Mouse (Mus musculus) neural tube, embryonic 15.5 days (tissue): Measurements from ENCODE around the gene Myh6. TPM values are rescaled to one million over a fixed set of nuclear protein-coding genes. Genes with fewer than 3 reads are reported as not detected.
"Not testable (repeated sequence)": the region's sequence is repeated elsewhere in the genome, so short reads cannot be mapped to it uniquely, and the experiment has no call there.

Experiments used
- ATAC-seq: fragments of 200-750 bp; cut with Nextera tagmentation; 2 replicates; pipeline ENCODE4 v1.8.0; 2017; ENCODE audit warnings: mild to moderate bottlenecking, moderate TSS enrichment, moderate library complexity; ENCODE audit not compliant: low FRiP score
- H3K27ac ChIP-seq: fragments of 300-500 bp; sonication (generic); replicated peaks from 2 replicates; pipeline ENCODE4 v1.5.1; 2015; ENCODE audit warnings: mild to moderate bottlenecking, inconsistent platforms
- H3K27me3 ChIP-seq: fragments of 300-500 bp; sonication (generic); replicated peaks from 2 replicates; pipeline ENCODE4 v1.6.1; 2015; ENCODE audit warnings: inconsistent platforms
- H3K36me3 ChIP-seq: fragments of 300-500 bp; sonication (generic); 2 replicates; pipeline ENCODE4 v1.6.1; 2015; ENCODE audit warnings: inconsistent platforms
- H3K4me1 ChIP-seq: fragments of 300-500 bp; sonication (generic); 2 replicates; pipeline ENCODE4 v1.6.1; 2015; ENCODE audit warnings: inconsistent platforms
- H3K4me2 ChIP-seq: fragments of 300-500 bp; sonication (generic); 2 replicates; pipeline ENCODE4 v1.6.1; 2015; ENCODE audit warnings: inconsistent platforms, mild to moderate bottlenecking, moderate library complexity
- H3K4me3 ChIP-seq: fragments of 300-500 bp; sonication (generic); replicated peaks from 2 replicates; pipeline ENCODE4 v1.5.1; 2015; ENCODE audit warnings: mild to moderate bottlenecking, inconsistent platforms
- H3K9ac ChIP-seq: fragments of 300-500 bp; sonication (generic); replicated peaks from 2 replicates; pipeline ENCODE4 v1.6.1; 2015; ENCODE audit warnings: mild to moderate bottlenecking, inconsistent platforms
- H3K9me3 ChIP-seq: fragments of 300-500 bp; sonication (generic); replicated peaks from 2 replicates; pipeline ENCODE4 v1.6.1; 2016; ENCODE audit warnings: inconsistent platforms
- WGBS: fragments of 180-500 bp; shearing (Covaris S2); methylation state at CpG from one replicate; pipeline ENCODE4 v1.1.7; 2015; ENCODE audit warnings: mixed read lengths; 5-methylcytosine and 5-hydroxymethylcytosine counted together
- polyA plus RNA-seq: library from polyadenylated mRNA; unstranded; fragments of >200 nt; fragmentation: Nextera tagmentation; extraction: Ambion mirVana; gene quantifications from 2 replicates; pipeline ENCODE4 v1.2.1, GENCODE M21; 2015

Gene Myh6
- polyA plus RNA-seq, 1 experiment from 2014 or later, result 1.8 TPM

DNA sequence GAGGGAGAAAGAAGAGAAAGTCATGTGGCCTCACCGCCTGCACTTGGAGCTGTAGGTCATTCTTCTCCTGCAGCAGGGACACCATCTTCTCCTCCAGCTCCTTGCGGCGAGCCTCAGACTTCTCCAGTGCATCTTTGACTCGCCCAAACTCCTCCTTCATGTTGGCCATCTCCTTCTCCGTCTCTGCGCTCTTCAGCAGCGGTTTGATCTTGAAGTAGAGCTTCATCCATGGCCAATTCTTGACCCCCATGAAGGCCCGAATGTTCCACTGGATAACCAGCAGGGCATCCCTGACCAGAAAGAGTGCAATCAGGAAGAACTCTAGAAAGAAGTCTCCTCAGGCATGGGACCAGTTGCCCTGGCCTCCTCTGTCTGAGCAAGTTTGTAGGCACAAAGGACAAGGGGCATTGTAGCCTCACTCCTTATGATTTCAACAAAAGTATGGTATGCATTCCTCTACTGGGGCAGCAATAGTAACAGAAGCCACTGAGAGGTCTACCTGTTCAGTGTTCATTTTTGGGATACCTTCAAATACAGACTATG, 13.0 kb downstream of the Myh6 start:
- WGBS, result 88% methylated on average over 8 of the region's 8 CpGs
- H3K27me3 ChIP-seq, result no peaks in the 10 kb centered on the region
- no peak overlapping the region for H3K4me2 ChIP-seq
- no peak overlapping the region for H3K9ac ChIP-seq
- H3K9me3 ChIP-seq, result no peaks in the 10 kb centered on the region
- H3K36me3 ChIP-seq, result no peaks in the 10 kb centered on the region
- no peak for ATAC-seq
- H3K4me1 ChIP-seq, result no peaks in the 10 kb centered on the region
- no peak overlapping the region for H3K4me3 ChIP-seq
- no peak overlapping the region for H3K27ac ChIP-seq

DNA sequence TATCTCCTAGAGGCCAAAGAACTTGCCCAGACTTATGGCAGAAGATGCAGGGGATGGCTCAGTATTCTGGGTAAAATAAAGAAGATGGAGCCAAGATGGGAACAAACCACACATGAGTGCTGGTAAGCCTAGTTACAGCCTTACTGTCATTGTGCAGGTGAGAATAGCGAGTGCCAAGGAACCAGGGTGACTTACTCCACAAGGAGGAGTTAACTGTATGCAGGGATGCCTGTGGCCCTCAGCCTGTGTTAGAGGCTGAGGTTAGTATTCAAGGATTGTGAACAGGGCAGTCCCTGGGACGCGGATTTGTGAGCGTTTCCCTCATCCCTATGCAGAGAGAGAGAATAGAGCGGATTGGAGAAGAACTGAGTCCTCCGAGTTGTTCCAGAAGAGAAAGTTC, 15.1 kb downstream of the Myh6 start:
- Histone ChIP-seq H3K9ac (no peak overlapping the region), H3K4me1 (no peaks in the 10 kb centered on the region), H3K27ac (no peak overlapping the region), H3K9me3 (no peaks in the 10 kb centered on the region), H3K27me3 (no peaks in the 10 kb centered on the region), H3K4me2 (no peak overlapping the region), H3K4me3 (no peak overlapping the region), H3K36me3 (no peaks in the 10 kb centered on the region)
- 94% methylated on average over 6 of the region's 6 CpGs for WGBS
- ATAC-seq, result no peak

DNA sequence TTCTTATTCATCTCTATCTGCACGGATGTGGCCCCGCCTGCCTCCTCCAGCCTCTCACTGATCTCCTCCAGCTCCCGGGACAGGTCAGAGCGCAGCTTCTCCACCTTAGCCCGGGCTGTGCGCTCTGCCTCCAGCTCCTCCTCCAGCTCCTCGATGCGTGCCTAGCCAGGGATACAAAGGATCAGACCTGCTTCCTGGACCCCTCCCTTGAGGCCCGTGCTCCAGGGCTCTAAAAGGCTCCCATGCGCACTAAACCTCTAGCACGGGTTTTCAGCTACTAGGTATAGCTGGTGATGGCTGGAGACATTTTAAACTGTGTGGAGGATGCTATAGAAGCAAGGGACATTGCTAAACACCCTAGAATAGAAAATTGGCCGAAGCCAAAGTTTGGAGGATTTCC, 16.2 kb downstream of the Myh6 start:
- no peaks in the 10 kb centered on the region for H3K36me3 ChIP-seq
- no peak overlapping the region for H3K9ac ChIP-seq
- no peaks in the 10 kb centered on the region for H3K4me1 ChIP-seq
- no peak for ATAC-seq
- WGBS, result 64% methylated on average over 12 of the region's 12 CpGs
- H3K4me2 ChIP-seq, result no peak overlapping the region
- H3K27ac ChIP-seq, result no peak overlapping the region
- no peaks in the 10 kb centered on the region for H3K27me3 ChIP-seq
- no peak overlapping the region for H3K4me3 ChIP-seq
- H3K9me3 ChIP-seq, result no peaks in the 10 kb centered on the region

DNA sequence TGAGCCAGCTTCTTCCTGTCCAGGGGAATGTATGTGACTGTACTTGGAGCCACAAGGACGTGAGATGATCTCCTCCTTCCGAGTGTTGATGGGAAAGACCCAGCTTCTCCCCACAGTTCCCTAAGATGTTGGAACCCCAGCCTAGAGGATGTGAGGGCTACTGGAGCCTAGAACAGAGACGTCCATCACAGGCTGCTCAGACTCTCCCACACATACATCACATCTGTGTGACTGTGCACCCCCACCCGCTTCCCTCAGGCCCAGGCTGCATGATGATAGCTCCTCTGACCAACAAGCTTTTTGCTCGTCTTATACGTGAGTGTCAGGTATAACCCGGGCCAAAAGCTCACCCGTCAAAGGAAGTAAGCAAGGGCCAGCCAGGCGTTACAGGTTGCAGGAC, 17.9 kb downstream of the Myh6 start:
- Histone ChIP-seq H3K9me3 (no peaks in the 10 kb centered on the region), H3K4me3 (no peak overlapping the region), H3K27ac (no peak overlapping the region), H3K27me3 (no peaks in the 10 kb centered on the region), H3K4me1 (no peaks in the 10 kb centered on the region), H3K36me3 (no peaks in the 10 kb centered on the region), H3K4me2 (no peak overlapping the region), H3K9ac (no peak overlapping the region)
- no peak for ATAC-seq
- WGBS, result 91% methylated on average over 9 of the region's 9 CpGs

DNA sequence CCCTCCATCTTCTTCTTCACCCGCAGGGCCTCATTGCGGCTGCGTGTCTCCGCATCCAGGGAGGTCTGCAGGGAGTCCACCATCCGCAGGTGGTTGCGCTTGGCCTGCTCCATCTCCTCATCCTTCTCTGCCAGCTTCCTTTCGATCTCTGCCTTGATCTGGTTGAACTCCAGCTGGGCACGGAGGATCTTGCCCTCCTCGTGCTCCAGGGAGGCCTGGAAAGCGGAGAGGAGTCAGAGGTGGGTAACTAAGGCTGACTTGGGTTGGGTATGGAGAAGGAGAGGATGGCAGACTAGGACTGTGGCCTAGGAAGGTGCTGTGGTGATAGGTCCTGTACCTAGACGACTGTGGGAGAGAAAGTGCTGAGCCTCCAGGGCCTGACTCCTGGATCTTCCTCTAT, 19.7 kb downstream of the Myh6 start:
- not testable (repeated sequence) for H3K4me3 ChIP-seq, ATAC-seq, H3K4me2 ChIP-seq, H3K9ac ChIP-seq, H3K9me3 ChIP-seq, H3K36me3 ChIP-seq, H3K27ac ChIP-seq, H3K4me1 ChIP-seq, H3K27me3 ChIP-seq
- 91% methylated on average over 11 of the region's 11 CpGs for WGBS

DNA sequence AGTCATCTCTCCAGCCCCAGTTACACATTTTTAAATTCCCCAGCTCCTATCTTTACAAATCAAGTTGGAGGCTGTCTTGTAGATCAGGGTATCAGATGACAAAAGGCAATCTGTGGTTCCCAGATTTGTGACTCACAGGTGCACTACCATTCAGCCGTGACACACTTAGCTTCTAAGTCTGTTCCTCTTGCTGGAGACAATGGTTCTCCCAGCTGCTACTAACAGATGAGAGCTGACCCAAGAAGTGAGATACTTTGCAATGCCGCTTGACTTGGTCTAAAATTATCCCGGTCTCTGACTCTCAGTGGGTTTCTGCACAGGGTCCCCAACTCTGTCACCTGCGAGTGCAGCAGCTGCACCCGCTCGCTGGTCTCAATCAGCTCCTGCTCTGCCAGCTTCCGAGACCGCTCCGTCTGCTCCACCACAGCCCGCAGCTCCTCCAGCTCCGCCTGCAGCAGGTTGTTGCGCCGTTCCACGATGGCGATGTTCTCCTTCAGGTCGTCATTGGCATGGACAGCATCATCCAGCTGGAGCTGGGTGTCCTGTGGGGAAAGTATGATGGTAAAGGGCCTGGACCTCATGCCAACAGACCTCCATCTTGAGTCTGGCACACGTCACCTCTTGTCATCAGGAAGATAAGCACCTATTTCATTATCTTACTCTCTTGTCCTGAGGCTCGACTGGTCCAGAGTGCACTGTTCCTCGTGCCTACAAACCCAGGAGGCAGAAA, 20.6 kb downstream of the Myh6 start:
- Histone ChIP-seq H3K4me3 (no peak overlapping the region), H3K9me3 (no peaks in the 10 kb centered on the region), H3K9ac (no peak overlapping the region), H3K27ac (no peak overlapping the region), H3K4me2 (no peak overlapping the region), H3K27me3 (no peaks in the 10 kb centered on the region), H3K4me1 (no peaks in the 10 kb centered on the region), H3K36me3 (no peaks in the 10 kb centered on the region)
- 83% methylated on average over 19 of the region's 19 CpGs for WGBS
- no peak for ATAC-seq

DNA sequence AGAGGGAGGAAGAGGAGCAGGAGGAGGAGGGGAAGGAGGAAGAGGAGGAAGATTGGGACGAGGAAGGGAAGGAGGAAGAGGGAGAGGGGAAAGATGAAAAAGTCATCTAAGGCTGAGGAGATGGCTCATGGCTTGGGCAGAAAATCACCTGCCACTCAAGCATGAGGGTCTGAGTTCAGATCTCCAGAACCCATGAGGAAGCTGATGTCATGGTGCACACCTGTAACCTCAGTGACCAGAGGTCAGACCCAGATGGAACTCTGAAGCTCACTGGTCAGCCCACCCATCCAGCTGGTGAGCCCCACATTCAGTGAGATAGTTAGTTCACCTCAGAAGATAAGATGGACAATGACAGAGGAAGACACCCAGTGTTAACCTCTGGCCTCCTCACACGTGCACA, 21.8 kb downstream of the Myh6 start:
- Histone ChIP-seq H3K36me3 (no peaks in the 10 kb centered on the region), H3K27ac (no peak overlapping the region), H3K9ac (no peak overlapping the region), H3K4me2 (no peak overlapping the region), H3K4me1 (no peaks in the 10 kb centered on the region), H3K4me3 (no peak overlapping the region), H3K9me3 (no peaks in the 10 kb centered on the region), H3K27me3 (no peaks in the 10 kb centered on the region)
- WGBS, result 80% methylated on average over 2 of the region's 2 CpGs
- no peak for ATAC-seq

DNA sequence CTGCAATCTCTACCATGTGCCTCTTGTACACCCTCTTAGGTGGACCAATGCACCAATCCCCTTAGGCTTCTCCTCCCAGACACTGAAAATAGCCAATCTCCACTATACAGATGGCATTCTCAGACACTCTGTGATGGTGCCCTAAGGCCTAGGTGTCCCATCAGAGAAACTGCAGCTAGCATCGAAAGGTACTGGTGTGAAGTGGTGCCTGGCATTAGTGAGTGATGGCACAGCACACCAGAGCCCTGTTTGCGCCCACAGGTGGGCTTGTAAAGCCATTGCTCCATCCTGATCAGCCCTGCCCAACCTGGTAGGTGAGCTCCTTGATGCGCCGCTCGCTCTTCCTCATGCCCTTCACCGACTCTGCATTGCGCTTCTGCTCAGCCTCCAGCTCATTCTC, 22.8 kb downstream of the Myh6 start:
- Histone ChIP-seq H3K4me2 (no peak overlapping the region), H3K9ac (no peak overlapping the region), H3K36me3 (no peaks in the 10 kb centered on the region), H3K27me3 (no peaks in the 10 kb centered on the region), H3K4me3 (no peak overlapping the region), H3K4me1 (no peaks in the 10 kb centered on the region), H3K9me3 (no peaks in the 10 kb centered on the region), H3K27ac (no peak overlapping the region)
- no peak for ATAC-seq
- 96% methylated on average over 7 of the region's 7 CpGs for WGBS

DNA sequence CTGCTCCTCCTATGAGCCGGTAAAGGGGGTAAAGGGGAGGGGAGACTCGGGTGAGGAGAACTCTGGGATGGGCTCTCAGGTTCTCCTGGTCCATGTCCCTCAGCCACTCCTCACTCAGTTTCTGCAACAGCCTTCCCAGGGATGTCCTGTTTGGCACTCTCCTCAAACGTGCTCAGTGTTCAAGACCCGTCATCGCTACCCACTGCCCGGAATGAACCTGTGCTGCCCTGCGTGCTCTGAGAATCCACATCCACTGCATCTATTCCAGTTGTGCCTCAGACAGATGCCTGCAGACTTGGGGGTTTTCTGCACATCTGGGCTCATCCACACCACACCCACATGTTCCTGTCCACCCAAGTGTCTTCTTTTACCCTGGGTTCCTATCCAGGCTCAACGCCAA, 24.2 kb downstream of the Myh6 start:
- no peak overlapping the region for H3K4me2 ChIP-seq
- H3K4me3 ChIP-seq, result no peak overlapping the region
- no peak for ATAC-seq
- no peaks in the 10 kb centered on the region for H3K36me3 ChIP-seq
- WGBS, result 91% methylated on average over 8 of the region's 8 CpGs
- no peak overlapping the region for H3K9ac ChIP-seq
- H3K27me3 ChIP-seq, result no peaks in the 10 kb centered on the region
- H3K27ac ChIP-seq, result no peak overlapping the region
- H3K9me3 ChIP-seq, result no peaks in the 10 kb centered on the region
- no peaks in the 10 kb centered on the region for H3K4me1 ChIP-seq

DNA sequence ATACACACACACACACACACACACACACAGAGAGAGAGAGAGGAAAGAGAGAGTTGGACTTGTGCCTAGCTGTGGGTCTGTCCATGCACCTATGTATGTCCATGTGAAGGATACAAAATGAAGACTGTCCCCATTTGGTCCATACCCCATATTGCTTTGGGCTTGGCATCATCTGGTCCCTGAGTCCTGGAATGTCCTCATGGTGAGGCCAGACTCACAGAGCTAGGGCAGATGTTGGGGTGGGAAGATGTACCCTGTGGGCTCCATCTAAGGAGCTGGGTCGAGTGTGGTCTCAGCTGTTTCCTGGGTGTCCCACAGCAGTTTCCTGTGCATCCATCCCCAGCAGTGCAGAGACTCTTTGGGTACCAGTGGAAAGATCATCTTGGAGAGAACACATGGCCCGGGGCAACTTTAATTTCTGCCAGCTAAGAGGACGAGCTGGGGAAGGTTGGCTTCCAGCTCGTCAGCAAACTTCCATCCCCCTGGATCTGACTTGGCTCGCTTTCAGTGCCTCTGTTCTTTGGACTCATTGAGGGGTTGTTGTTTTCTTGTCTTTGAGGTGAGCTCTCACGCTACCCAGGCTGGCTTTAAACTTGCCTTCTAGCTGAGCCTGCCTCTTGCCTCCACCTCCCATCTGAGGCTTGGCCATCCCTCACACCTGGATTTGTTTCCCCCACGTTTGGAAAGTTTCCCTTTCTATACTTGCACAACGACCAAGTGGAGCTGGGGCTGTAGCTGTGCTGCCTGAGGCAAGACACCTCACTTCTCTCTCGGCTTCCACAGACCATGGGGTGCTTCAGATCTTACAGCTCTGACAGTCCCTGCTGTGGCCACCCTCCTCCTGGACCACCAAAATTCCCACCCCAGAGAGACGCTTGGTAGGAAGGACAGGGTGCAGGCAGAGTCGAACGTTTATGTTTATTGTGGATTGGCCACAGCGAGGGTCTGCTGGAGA, 25.4 kb downstream of the Myh6 start:
- H3K4me2 ChIP-seq, result no peak overlapping the region
- 65% methylated on average over 13 of the region's 13 CpGs for WGBS
- no peak for ATAC-seq
- H3K9me3 ChIP-seq, result no peaks in the 10 kb centered on the region
- H3K4me3 ChIP-seq, result no peak overlapping the region
- H3K36me3 ChIP-seq, result no peaks in the 10 kb centered on the region
- H3K27me3 ChIP-seq, result no peaks in the 10 kb centered on the region
- no peak overlapping the region for H3K27ac ChIP-seq
- no peak overlapping the region for H3K9ac ChIP-seq
- H3K4me1 ChIP-seq, result peaks cover 6% of the 10 kb centered on the region

DNA sequence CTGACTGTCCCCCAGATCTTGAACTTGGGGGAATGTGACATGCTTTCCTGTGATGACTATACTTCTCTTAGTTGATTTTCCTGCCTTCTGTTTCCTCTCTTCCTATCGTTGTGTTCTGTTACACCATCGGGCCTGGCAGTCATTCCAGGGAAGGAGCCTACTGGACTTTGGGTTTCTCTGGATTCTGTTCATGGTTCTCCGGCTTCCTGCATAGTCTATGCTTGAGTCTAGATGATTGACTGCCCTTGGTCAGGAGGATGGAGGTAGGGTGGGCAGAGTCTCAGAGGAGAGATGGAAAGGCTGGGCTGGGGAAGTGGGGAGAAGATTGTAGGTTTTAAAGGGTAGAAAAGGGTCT, 26.6 kb downstream of the Myh6 start:
- H3K4me1 ChIP-seq, result peaks cover 10% of the 10 kb centered on the region
- H3K4me3 ChIP-seq, result no peak overlapping the region
- WGBS, result 84% methylated on average over 3 of the region's 3 CpGs
- H3K27ac ChIP-seq, result no peak overlapping the region
- no peak overlapping the region for H3K4me2 ChIP-seq
- no peaks in the 10 kb centered on the region for H3K36me3 ChIP-seq
- no peaks in the 10 kb centered on the region for H3K27me3 ChIP-seq
- no peak overlapping the region for H3K9ac ChIP-seq
- no peak for ATAC-seq
- H3K9me3 ChIP-seq, result no peaks in the 10 kb centered on the region
